Mouse (Mus musculus) embryonic facial prominence, embryonic 15.5 days (tissue): ENCODE measurements around the gene Pex11b. TPM values are rescaled to one million over a fixed set of nuclear protein-coding genes. Genes with fewer than 3 reads are reported as not detected.
"Not testable (repeated sequence)": the region's sequence is repeated elsewhere in the genome, so short reads cannot be mapped to it uniquely, and the experiment has no call there.

ENCODE experiments used
- ATAC-seq: fragments of 200-750 bp; cut with Nextera tagmentation; 2 replicates; pipeline ENCODE4 v1.8.0; 2017; ENCODE audit warnings: low read depth, moderate TSS enrichment; ENCODE audit not compliant: insufficient number of reproducible peaks, low FRiP score, low TSS enrichment
- H3K27ac ChIP-seq: fragments of 300-500 bp; sonication (generic); replicated peaks from 2 replicates; pipeline ENCODE4 v1.5.1; 2015; ENCODE audit warnings: mild to moderate bottlenecking, inconsistent platforms
- H3K27me3 ChIP-seq: fragments of 300-500 bp; sonication (generic); 2 replicates; pipeline ENCODE4 v1.6.1; 2015; ENCODE audit warnings: inconsistent platforms
- H3K36me3 ChIP-seq: fragments of 300-500 bp; sonication (generic); 2 replicates; pipeline ENCODE4 v1.6.1; 2015; ENCODE audit warnings: mild to moderate bottlenecking, inconsistent platforms
- H3K4me1 ChIP-seq: fragments of 300-500 bp; sonication (generic); 2 replicates; pipeline ENCODE4 v1.6.1; 2015; ENCODE audit warnings: inconsistent platforms
- H3K4me2 ChIP-seq: fragments of 300-500 bp; sonication (generic); replicated peaks from 2 replicates; pipeline ENCODE4 v1.6.1; 2015; ENCODE audit warnings: mild to moderate bottlenecking, inconsistent platforms
- H3K4me3 ChIP-seq: fragments of 300-500 bp; sonication (generic); replicated peaks from 2 replicates; pipeline ENCODE4 v1.5.1; 2015; ENCODE audit warnings: mild to moderate bottlenecking, inconsistent platforms
- H3K9ac ChIP-seq: fragments of 300-500 bp; sonication (generic); 2 replicates; pipeline ENCODE4 v1.6.1; 2015; ENCODE audit warnings: inconsistent platforms
- H3K9me3 ChIP-seq: fragments of 300-500 bp; sonication (generic); replicated peaks from 2 replicates; pipeline ENCODE4 v1.6.1; 2016; ENCODE audit warnings: inconsistent platforms
- WGBS: fragments of 180-500 bp; shearing (Covaris S2); methylation state at CpG from one replicate; pipeline ENCODE4 v1.1.7; 2015; 5-methylcytosine and 5-hydroxymethylcytosine counted together
- polyA plus RNA-seq: library from polyadenylated mRNA; unstranded; fragments of >200 nt; fragmentation: Nextera tagmentation; extraction: Ambion mirVana; gene quantifications from 2 replicates; pipeline ENCODE4 v1.2.1, GENCODE M21; 2015

The Pex11b gene
- polyA plus RNA-seq, 1 experiment from 2014 or later: 58.7 TPM

DNA sequence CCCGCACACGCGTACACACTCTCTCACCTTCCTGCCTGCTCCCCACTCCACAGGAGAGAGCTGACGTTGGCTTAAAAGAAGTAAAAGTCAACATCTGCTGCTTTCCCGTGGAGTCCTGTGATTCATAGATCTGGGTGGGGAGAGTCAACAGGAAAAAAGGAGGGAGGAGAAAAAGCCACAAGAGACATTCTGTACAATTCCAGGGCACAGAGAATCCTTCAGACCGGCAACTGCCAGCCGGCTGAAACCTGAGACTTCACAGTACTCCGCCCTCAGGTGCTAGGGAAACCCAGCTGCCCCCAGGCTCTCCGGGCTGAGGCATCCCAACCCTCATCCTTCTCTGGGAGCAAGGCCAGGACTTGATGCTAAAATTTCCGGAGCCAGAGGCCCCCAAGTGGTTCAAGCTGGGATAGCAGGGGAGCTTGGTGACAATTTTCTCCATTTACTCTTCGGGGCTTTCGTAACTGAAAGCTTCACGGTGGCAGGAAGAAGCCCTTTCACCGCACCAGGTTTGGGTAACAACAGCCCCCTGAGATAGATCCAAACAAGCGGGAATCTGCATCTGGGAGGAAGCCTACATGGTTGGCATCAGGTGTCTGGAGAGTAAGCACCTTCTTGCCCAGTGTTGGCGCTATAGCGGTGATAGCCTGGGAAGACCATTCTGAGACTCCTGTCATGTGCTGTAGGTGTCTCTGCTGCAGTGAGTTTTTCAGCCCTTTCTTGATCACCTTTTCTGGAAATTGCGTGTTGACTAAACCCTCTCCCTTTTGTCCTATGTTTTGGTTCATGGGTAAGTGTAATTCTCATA, 28.5 kb downstream of the Pex11b start:
- H3K9ac ChIP-seq: no peak overlapping the region

DNA sequence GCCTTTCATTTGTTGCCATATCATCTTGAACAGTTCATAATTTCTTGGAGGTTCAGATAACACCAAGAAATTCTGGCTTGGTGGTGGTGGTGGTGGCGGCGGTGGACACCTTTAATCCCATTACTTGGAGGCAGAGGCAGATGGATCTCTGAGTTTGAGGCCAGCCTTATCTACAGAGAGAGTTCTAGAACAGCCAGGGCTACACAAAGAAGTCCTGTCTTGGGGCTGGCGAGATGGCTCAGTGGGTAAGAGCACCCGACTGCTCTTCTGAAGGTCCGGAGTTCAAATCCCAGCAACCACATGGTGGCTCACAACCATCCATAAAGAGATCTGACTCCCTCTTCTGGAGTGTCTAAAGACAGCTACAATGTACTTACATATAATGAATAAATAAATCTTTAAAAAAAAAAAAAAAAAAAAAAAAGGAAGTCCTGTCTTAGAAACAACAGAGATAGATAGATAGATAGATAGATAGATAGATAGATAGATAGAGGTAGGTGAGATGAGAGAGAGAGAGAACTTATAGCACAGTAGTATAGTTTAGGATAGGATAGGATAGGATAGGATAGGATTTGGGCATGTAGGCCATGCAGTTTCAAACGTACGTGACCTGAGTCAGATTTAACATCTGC, 30.7 kb downstream of the Pex11b start:
- H3K9me3 ChIP-seq, H3K27ac ChIP-seq, ATAC-seq, H3K9ac ChIP-seq, H3K27me3 ChIP-seq, H3K36me3 ChIP-seq, H3K4me2 ChIP-seq, H3K4me3 ChIP-seq: not testable (repeated sequence)
- whole genome bisulfite sequencing: 88% methylated on average over 7 of the region's 7 CpGs
- peaks cover 27% of the 10 kb centered on the region for H3K4me1 ChIP-seq

More for the DNA sequence above, 28.5 kb downstream of the Pex11b start:
- Histone ChIP-seq H3K9me3 (no peaks in the 10 kb centered on the region), H3K4me1 (peaks cover 21% of the 10 kb centered on the region), H3K27ac (peak overlapping the region; percentile 87), H3K27me3 (no peaks in the 10 kb centered on the region), H3K36me3 (no peaks in the 10 kb centered on the region), H3K4me3 (peak overlapping the region; percentile 24), H3K4me2 (peak overlapping the region; percentile 47)
- ATAC-seq: peak; percentile 92
- WGBS: 5% methylated on average over 18 of the region's 18 CpGs

DNA sequence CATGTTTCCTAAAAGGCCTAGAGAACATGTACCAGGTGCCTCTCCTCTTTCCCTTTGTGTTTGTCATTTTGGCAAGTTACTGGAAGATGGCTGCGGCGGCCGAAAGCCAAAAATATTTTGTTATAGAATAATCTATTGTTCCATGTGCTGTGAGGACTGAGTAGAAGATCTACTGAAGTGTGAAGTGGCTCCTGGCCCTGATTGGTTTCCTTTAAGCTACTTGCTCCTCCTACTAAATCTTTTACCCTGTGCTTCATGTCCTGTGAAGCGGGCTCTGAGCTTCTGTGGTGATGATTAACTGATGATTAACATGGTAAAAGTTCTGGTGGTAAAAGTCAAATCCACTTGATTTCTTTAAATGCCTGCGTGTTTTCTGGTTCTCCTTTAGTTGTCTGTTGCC, 31.7 kb downstream of the Pex11b start:
- no peak overlapping the region for H3K4me3 ChIP-seq
- H3K4me1 ChIP-seq: peaks cover 27% of the 10 kb centered on the region
- no peak for ATAC-seq
- no peak overlapping the region for H3K4me2 ChIP-seq
- H3K9ac ChIP-seq: no peak overlapping the region
- H3K36me3 ChIP-seq: no peaks in the 10 kb centered on the region
- H3K27me3 ChIP-seq: no peaks in the 10 kb centered on the region
- no peak overlapping the region for H3K27ac ChIP-seq
- H3K9me3 ChIP-seq: no peaks in the 10 kb centered on the region
- WGBS: 93% methylated on average over 5 of the region's 5 CpGs

DNA sequence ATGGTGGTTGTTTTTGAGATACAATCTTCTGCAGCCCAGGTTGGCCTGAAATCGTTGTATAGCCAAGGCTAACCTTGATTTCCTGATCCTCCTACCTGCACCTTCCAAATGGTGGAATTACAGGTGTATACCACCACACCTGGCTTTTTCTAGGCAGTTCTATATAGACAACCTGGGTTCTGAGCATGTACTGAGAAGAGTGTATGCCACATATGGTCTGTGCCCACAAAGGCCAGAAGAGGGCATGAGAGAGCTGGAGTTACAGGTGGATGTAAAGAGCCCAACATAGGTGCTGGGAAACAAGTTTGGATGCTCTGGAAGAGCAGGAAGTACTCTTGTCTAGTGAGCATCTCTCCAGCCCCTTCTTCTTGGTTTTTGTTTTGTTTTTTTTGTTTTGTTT, 32.1 kb downstream of the Pex11b start:
- Histone ChIP-seq H3K27me3 (no peaks in the 10 kb centered on the region), H3K4me2 (no peak overlapping the region), H3K9ac (no peak overlapping the region), H3K4me1 (peaks cover 25% of the 10 kb centered on the region), H3K27ac (no peak overlapping the region), H3K9me3 (no peaks in the 10 kb centered on the region), H3K36me3 (no peaks in the 10 kb centered on the region), H3K4me3 (no peak overlapping the region)
- 51% methylated on average over 1 of the region's 1 CpGs for WGBS
- ATAC-seq: no peak

DNA sequence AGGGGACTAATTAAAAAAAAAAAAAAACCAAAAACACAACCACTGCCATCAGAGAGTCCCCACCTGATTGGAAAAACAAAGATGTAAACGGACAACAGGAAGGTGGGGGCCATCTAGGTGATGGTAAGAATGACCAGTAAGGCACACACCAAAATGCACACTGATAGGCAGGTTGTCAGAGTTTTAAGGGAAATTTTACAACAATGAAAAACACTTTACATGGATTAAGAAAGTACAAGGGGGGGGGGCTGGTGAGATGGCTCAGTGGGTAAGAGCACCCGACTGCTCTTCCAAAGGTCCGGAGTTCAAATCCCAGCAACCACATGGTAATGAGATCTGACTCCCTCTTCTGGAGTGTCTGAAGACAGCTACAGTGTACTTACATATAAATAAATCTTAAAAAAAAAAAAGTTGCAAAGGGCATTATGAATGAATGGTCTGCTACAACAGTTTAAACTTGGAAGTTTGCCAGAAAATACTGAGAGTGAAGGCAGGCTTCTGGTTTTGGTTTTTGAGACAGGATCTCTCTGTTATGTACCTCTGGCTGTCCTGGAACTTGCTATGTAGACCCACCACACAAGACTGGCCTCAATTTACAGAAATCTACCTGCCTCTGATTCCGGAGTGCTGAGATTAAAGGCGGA, 33.4 kb downstream of the Pex11b start:
- Histone ChIP-seq H3K4me1 (peaks cover 14% of the 10 kb centered on the region), H3K27me3 (no peaks in the 10 kb centered on the region), H3K9me3 (no peaks in the 10 kb centered on the region), H3K4me2 (no peak overlapping the region), H3K9ac (no peak overlapping the region), H3K27ac (no peak overlapping the region), H3K36me3 (no peaks in the 10 kb centered on the region), H3K4me3 (no peak overlapping the region)
- 93% methylated on average over 5 of the region's 5 CpGs for WGBS
- ATAC-seq: no peak

DNA sequence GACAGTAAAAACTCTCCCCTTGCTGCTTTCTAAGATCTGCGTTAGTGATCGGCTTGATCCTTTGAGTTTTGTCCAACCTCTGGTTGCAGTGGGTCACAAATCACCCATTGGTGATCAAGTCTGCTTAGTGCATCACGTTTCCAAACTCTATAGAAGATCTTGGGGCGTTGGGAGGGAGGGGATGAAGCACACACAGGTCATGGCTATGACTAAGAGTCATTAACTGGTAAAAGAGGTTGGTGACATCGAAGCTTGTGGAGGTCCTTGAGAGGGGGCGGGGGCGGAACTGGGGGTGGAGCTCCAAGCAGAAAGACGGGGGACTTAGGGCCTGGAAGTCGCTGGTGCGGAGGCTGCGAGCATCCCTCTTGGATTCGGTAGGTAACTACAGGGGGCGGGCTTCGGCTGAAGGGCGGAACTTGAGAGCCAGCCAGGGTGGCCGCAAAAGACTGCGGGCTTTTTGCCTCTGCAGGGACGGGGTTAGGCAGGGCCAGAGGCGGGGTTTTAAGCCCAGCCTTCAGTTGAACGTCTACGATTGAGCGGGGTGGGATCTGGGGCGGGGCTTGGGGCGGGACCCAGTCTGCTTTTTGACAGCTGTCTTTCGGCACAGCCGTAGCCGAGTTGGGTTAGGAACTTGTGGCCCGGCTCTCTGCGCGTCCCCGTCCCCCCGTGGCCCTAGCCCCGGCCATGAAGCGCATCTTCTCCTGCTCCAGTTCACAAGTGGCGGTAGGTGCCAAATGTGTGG, 34.7 kb downstream of the Pex11b start, which contains the start of gene Ankrd35:
Gene Ankrd35 (plus strand): TSS at position 405 of the 742 bp plus-strand sequence.
- H3K4me1 ChIP-seq: peaks cover 10% of the 10 kb centered on the region; the same call in 1 of the 2 replicates
- 5% methylated on average over 35 of the region's 35 CpGs for WGBS
- H3K9ac ChIP-seq: 0 out of 2 replicates have a peak within 1 kb of the TSS, but pooled peaks have one; percentile 9
- H3K4me3 ChIP-seq: peak within 1 kb of the TSS; percentile 45
- peak; percentile 94 for ATAC-seq
- H3K27me3 ChIP-seq: no peaks in the 10 kb centered on the region
- H3K4me2 ChIP-seq: peak within 1 kb of the TSS; percentile 69
- no peaks in the 10 kb centered on the region for H3K9me3 ChIP-seq
- H3K27ac ChIP-seq: no peak within 1 kb of the TSS
- H3K36me3 ChIP-seq: no peaks in the 10 kb centered on the region

DNA sequence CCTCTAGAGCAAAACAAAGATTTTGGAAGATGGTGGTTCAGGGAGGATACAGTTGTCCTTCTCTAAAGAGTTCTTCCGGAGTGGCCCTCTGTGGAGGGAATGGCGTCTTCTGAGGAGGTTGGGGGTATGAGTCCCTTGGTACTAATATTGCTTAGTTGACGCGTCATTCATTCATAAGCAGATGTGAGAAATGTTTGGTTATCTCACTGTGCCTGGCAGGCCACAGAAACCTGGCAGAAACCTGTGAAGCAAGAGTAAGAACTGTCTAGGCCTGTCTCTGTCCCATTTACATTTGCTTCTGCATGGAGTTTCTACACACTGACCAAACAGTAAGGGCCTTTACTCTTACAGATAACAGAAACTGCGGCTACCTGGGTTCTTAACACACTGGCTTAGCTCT, 36.3 kb downstream of the Pex11b start:
- H3K27me3 ChIP-seq: no peaks in the 10 kb centered on the region
- no peak overlapping the region for H3K27ac ChIP-seq
- no peaks in the 10 kb centered on the region for H3K9me3 ChIP-seq
- no peak overlapping the region for H3K9ac ChIP-seq
- peaks cover 13% of the 10 kb centered on the region; the same call in 1 of the 2 replicates for H3K4me1 ChIP-seq
- no peaks in the 10 kb centered on the region for H3K36me3 ChIP-seq
- 86% methylated on average over 5 of the region's 5 CpGs for WGBS
- no peak overlapping the region for H3K4me3 ChIP-seq
- ATAC-seq: no peak
- no peak overlapping the region for H3K4me2 ChIP-seq

DNA sequence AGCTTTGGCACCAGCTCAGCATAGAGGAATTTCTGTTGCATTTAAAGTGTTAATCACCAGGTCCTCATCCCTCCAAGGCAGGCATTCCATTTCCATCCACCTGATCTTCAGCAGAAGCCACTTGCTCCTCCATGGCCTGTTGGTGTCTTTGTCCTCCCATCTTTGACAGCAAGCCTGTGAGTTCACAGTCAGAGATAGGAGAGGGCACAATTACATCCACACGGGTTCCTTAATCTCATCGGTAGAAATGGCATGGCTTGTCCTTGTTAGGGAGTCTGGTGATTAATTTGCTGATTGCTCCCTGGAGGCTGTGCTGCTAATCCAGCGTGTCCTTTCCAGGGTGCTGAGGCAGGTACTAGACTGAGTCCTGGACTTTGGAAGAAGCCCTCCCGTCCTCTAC, 38.3 kb downstream of the Pex11b start:
- H3K4me1 ChIP-seq: peaks cover 13% of the 10 kb centered on the region; the same call in 1 of the 2 replicates
- no peaks in the 10 kb centered on the region for H3K27me3 ChIP-seq
- 60% methylated on average over 4 of the region's 4 CpGs for WGBS
- no peak overlapping the region for H3K4me2 ChIP-seq
- ATAC-seq: no peak
- H3K36me3 ChIP-seq: no peaks in the 10 kb centered on the region
- no peak overlapping the region for H3K9ac ChIP-seq
- H3K27ac ChIP-seq: no peak overlapping the region
- H3K9me3 ChIP-seq: no peaks in the 10 kb centered on the region
- no peak overlapping the region for H3K4me3 ChIP-seq

DNA sequence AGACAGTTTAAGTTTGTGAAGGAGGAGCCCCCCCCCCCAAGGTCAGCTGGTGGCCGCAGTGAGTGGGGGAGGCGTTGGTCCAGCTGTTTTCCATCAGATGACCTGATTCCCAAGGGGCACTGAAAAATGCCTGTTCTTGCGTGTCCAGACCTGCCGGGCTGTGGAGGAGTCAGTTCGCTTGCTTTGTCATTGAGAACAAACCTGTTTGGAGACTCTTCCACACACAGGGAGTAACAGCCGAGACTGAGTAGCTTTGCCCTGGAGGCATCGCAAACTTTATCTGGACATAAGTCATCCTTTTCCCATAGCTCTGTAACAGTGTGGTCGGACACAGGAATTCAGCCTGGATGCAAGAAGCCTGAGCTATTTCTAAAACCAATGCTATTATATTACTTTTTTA, 39.3 kb downstream of the Pex11b start:
- peaks cover 18% of the 10 kb centered on the region for H3K4me1 ChIP-seq
- 8% methylated on average over 8 of the region's 8 CpGs for WGBS
- 0 out of 2 replicates have a peak overlapping the region, but pooled peaks have one; percentile 10 for H3K4me2 ChIP-seq
- H3K9me3 ChIP-seq: no peaks in the 10 kb centered on the region
- no peaks in the 10 kb centered on the region for H3K36me3 ChIP-seq
- no peak overlapping the region for H3K9ac ChIP-seq
- H3K4me3 ChIP-seq: no peak overlapping the region
- ATAC-seq: no peak
- no peaks in the 10 kb centered on the region for H3K27me3 ChIP-seq
- H3K27ac ChIP-seq: peak overlapping the region; percentile 78

DNA sequence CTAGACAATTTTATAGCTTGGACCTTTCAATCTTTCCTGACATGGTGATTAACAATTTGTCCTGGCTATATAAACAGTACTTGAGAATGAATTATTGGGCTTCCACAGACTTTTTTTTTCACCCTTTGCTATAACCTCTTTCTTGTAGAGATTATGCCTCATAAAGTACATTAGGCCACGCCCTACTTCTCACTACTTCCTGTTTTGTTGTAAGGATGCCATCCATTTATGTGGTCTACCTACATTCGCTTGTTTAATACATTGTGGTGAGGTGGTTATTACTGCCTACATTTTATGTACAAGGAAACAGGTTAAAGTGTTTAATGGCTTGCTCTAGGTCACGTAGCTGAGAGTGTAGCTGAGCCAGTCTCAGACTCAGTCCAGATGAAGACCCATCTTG, 40.0 kb downstream of the Pex11b start:
- H3K4me1 ChIP-seq: peaks cover 19% of the 10 kb centered on the region
- H3K9me3 ChIP-seq: no peaks in the 10 kb centered on the region
- no peak for ATAC-seq
- no peak overlapping the region for H3K9ac ChIP-seq
- no peaks in the 10 kb centered on the region for H3K36me3 ChIP-seq
- H3K4me2 ChIP-seq: no peak overlapping the region
- peak overlapping the region; percentile 78; the same call in 1 of the 2 replicates for H3K27ac ChIP-seq
- no peak overlapping the region for H3K4me3 ChIP-seq
- WGBS: 76% methylated on average over 3 of the region's 3 CpGs
- H3K27me3 ChIP-seq: peaks cover 3% of the 10 kb centered on the region; the same call in 1 of the 2 replicates
